Mouse (Mus musculus) frontal cortex, adult 2 months (tissue): Measurements from ENCODE around the gene Zbtb9. TPM values are rescaled to one million over a fixed set of nuclear protein-coding genes. Genes with fewer than 3 reads are reported as not detected.

Experiments used
- DNase-seq, 2 experiments: peaks; one replicate each; pipeline ENCODE4 v3.0.0; 2022; ENCODE audit warnings: low spot score in 1 of 2; ENCODE audit errors: extremely low spot score in 1 of 2
- polyA plus RNA-seq: library from polyadenylated mRNA; depleted of rRNA; stranded (reverse); fragments of >200 nt; gene quantifications from 2 replicates; pipeline ENCODE4 v1.2.3, GENCODE M21; 2012

The Zbtb9 gene
- polyA plus RNA-seq, 1 experiment, result 16.7 TPM

DNA sequence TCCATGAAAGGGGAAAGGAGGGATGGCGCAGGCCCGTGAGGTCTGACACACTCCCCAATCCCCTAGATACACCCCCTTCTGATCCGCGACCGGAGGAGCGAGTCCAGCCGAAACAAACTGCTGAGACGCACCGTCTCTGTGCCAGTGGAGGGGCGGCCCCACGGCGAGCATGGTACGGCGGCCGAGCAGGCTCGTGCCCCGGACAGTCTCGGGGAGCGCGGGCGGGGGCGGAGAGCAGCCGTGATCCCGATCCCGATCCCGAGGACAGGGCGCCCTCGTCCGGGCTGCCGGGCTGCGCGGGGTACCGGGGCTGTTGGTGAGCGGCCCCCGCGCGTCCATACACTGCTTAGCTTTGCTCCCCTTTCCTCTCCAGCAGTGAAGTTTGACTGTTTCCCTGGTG, 26.4 kb upstream of the Zbtb9 start:
- DNase-seq, result peak in 1 of 2 experiments; percentile 77

- DNase-seq, result peak in 1 of 2 experiments; percentile 60
Observed at GRCm38 (mm10) chr17:26947231-26948100, 25.5 kb upstream of the Zbtb9 start.

DNA sequence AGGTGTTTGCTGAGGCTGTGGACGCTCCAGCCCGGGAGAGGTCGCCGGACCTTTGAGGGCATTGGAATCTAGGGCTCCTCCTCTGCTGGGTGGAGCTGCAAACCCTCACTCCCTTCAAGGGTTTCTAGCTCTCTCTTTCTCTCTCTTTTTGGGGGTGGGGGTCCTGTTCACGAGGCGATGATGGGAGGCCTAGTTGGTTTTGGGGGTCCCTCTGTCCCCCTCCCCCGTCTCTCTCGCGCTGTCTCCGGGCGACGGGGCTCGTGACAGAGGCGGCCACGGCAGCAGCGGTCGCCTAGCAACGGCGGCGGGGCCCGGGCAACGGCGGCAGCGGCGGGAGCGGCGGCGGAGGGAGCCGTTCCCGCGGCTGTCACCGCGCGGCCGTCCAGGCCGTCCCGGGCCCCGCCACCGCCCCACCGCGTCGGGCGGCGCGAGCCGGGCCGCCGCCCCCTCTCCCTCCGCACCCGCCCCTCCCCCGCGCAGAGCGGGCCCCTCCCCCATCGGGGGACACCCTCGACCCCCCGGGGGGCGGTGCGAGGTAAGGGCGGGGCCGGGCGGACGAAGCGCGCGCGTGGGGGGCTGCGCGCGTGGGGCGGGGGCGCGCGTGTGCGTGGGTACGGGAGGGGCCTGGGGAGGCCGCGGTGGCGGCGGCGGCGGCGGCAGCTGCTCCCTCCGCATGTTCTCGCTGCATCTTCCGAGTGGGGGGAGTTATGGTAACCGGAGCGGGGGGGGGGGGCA, 24.5 kb upstream of the Zbtb9 start:
- peak in 1 of 2 experiments; percentile 51 for DNase-seq

DNA sequence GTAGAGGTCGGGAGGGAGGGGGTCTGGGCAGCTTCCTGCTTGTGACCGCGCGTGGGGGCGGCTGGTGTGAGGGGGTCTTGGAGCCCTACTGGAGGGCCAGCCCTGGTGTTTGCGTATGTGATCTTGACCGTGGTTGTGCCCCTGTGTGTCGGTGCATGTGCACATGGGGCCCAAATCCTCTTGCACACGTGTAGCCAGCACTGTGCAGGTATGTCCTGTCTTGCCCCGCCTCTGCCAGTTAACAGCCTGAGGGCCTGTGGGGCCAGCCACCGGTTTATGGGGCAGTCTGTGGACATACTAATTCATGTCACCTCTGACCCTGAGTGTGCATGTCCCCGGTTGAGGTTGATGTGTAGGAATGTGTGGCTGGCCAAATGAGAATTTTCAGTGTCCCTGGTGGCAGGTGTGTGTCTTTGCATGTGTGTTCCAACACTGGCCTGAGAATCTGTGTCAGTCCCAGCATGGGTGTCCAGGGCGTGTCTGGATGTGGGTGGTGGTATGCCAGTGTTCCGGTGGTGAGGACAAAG, 23.9 kb upstream of the Zbtb9 start:
- DNase-seq, result no peak

- no peak for DNase-seq
Observed at GRCm38 (mm10) chr17:26949866-26950265, 23.1 kb upstream of the Zbtb9 start.

GRCm38 (mm10) chr17:26950560-26951288, 22.2 kb upstream of the Zbtb9 start:
- no peak for DNase-seq

- peak in 1 of 2 experiments; percentile 85 for DNase-seq
Observed at GRCm38 (mm10) chr17:26951406-26951805, 21.6 kb upstream of the Zbtb9 start.

- DNase-seq, result no peak
Observed at GRCm38 (mm10) chr17:26951952-26952877, 20.8 kb upstream of the Zbtb9 start.

- no peak for DNase-seq
Observed at GRCm38 (mm10) chr17:26953201-26953600, 19.8 kb upstream of the Zbtb9 start.

DNA sequence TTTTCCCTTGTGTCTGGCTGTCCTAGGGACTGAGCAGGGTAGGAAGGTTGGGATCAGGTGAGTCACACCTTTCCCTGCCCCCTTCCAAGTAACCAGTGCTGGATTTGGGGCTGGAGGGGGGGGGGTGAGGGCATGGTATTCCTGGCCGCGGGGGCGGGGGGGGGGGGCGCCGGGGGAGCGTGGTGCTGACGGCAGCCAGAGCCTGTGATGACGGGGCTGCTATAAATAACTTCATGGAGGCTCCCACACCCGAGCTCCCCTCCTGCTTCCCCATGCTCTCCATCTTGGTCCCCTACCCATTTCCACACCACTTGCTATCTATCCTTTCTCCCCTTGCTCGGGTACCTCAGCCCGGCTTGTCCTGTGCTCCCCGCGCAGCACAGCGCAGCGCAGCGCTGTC, 19.2 kb upstream of the Zbtb9 start:
- DNase-seq, result no peak

DNA sequence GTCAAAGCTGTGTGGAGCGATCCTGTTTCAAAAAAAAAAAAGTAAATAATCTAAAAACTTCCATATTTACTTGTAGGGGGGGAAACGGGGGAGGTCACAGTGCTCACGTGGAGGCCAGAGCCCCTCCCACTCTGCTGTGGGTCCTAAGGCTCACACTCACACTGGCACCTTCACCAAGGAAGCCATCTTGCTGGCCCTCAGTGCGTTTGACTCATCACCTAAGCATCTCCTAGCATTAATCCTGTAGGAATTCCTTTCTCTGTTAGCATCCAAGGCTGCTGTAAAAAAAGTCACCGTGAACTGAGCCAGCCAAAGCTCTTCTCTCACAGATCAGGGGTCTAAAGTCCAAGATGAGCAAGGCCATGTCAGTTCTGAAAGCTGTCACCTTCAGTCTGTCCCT, 16.7 kb upstream of the Zbtb9 start:
- no peak for DNase-seq

GRCm38 (mm10) chr17:26956895-26957294, 16.1 kb upstream of the Zbtb9 start:
- DNase-seq, result no peak

GRCm38 (mm10) chr17:26957872-26958271, 15.1 kb upstream of the Zbtb9 start:
- DNase-seq, result no peak

DNA sequence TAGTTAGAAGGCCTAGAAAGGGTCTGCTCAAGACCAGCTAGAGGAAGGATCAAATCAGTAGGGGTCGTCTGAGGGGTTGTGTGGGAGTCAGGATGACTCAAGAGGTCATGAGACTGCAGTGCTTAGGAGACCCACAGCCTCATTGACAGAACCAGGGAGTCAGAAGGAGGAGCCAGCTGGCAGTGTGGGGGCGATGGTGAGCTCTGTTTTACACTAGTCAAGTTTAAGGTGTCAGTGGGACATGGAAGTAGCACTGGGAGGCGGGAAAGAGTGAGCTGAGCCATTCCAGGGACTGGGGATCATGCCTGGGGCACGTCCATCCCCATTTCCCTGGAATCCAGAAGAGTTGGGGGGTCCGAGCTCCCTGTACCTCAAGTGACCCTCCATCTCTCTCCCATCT, 14.1 kb upstream of the Zbtb9 start:
- peak in 1 of 2 experiments; percentile 72 for DNase-seq

DNA sequence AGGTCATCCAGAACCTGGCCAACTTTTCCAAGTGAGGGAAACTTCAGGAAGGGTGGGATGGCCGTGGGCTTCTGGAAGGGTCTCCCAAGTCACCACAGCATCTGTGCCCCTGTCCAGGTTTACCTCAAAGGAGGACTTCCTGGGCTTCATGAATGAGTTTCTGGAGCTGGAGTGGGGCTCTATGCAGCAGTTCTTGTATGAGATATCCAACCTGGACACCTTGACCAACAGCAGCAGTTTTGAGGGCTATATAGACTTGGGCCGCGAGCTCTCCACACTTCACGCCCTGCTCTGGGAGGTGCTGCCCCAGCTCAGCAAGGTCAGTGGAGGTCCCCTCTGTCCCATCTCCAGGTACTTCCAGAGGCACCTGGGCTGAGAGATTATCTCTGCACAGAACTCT, 13.2 kb upstream of the Zbtb9 start:
- DNase-seq, result no peak

DNA sequence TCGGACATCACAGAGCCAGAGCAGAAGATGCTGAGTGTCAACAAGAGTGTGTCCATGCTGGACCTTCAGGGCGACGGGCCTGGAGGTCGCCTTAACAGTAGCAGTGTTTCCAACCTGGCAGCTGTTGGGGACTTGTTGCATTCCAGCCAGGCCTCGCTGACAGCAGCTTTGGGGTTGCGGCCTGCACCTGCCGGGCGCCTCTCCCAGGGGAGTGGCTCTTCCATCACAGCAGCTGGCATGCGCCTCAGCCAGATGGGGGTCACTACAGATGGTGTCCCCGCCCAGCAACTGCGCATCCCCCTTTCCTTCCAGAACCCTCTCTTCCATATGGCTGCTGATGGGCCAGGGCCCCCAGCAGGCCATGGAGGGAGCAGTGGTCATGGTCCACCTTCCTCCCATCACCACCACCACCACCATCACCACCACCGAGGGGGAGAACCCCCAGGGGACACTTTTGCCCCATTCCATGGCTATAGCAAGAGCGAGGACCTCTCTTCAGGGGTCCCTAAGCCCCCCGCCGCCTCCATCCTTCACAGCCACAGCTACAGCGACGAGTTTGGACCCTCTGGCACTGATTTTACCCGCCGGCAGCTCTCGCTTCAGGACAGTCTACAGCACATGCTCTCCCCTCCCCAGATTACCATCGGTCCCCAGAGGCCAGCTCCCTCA, 11.3 kb upstream of the Zbtb9 start:
- no peak for DNase-seq

GRCm38 (mm10) chr17:26966993-26967392, 6.0 kb upstream of the Zbtb9 start:
- DNase-seq, result no peak

GRCm38 (mm10) chr17:26967477-26967876, 5.5 kb upstream of the Zbtb9 start:
- DNase-seq, result no peak

DNA sequence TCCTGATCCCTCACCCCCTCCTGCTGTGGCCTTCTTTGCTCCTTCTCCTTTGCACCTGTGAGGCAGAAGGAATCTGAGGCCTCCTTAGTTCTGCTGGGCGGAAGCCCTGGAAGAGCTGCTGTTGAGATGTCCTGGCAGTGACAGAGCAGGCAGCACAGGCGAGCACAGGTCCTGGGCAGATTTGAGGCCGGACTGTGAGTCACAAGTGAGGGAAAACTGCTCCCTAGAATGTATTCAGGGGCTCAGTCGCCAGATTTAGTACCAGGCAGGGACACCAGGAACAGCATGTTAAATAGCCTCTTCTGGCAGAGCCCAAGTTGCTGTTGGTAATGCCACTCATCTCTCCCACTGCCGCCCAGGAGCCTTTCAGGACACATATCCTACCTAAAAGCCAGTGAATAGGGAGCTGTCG, 4.8 kb upstream of the Zbtb9 start:
- no peak for DNase-seq
